Mouse (Mus musculus) thymus, postnatal 25 days (tissue): ENCODE measurements at regions not wholly inside any gene's neighbourhood (a gene's known extent, or its start where the extent isn't known, plus 50 kb on each side); places are given as distances from the start of the nearest gene placed in this dataset.

Source experiments
- DNase-seq: peaks from one replicate; pipeline ENCODE4 v3.0.0; 2022

DNA sequence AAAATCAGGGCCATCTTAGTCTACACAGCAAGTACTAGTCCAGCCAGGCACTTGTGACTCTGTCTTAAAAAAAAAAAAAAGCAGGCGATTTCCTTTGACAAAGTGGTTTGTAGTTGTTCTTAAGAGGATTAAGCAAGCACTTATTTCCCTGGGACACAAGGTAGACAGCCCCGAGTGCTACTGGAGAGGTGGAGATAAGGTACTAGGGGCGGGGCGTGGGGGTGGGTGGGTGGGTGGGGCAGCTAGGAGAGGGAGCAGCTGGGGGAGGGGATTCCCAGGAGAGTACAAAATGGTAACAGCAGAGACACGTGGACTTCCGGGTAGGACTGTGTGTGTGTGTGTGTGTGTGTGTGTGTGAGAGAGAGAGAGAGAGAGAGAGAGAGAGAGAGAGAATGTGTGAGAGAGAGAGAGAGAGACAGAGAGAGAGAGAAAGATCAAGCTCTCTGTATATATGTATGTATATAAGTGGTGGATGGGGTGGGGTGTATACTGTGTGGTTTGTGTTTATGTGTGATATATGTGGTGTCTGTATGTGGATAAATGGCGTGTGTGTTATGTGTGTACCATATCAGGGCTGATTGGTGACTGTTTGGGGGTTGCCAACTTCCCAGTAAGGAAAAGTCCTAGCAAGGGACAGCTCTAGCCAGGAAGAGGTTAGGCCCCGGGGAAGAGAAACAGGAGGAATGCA is 72.1 kb upstream of the Tle3 start:
- no peak for DNase-seq

GRCm38 (mm10) chr9:61301070-61301469 is 71.1 kb upstream of the Tle3 start:
- DNase-seq: no peak

DNA sequence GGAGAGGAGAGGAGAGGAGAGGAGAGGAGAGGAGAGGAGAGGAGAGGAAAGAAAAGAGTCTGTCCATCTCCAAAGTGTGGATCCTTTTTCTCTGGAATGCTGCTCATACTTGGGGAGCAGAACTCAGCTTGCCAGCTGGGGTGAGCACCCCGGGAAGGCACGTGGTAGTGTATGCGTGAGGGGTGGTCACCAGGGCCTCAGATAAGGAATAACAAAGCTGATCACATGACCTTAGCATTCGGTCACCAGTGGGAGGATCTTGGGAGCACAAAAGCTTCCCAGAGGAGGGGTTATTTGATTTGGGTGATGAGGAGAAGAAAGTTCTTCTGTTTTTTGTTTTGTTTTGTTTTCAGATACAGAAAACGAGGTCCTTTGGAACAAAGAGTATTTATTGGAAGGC is 69.4 kb upstream of the Tle3 start:
- no peak for DNase-seq

GRCm38 (mm10) chr9:61306306-61306705 is 65.9 kb upstream of the Tle3 start:
- no peak for DNase-seq

GRCm38 (mm10) chr9:61309096-61309495 is 63.1 kb upstream of the Tle3 start:
- DNase-seq: no peak

- no peak for DNase-seq
Measured at GRCm38 (mm10) chr9:61309768-61310493, 62.2 kb upstream of the Tle3 start.

GRCm38 (mm10) chr9:61310574-61310973 is 61.6 kb upstream of the Tle3 start:
- no peak for DNase-seq

GRCm38 (mm10) chr9:61311604-61312003 is 60.6 kb upstream of the Tle3 start:
- DNase-seq: no peak

DNA sequence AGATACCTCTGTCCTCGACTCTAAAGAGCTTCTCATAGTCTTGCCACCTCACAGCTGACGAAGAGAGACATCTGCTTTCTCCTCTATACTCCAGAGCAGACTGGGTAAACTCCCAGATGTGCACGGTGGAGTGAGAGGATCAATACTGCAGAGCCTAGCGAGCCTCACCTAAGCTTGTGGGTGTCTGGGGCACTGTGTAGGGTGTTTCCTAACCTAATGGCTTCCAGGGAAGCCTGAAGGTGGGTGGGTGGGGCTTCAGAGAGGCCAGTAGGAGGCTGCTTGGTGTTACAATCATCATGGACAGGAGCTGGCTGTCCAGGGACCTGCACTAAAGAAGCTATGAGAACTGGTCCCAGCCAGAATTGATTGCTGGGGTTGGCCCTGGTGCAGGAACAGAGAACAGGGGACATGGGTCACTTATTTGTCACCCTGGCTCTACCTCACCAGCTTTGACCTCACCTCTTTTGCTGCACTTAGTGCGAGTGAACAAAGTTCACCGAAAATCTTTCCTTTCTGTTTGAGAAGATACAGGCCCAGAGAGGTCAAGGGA is 57.5 kb upstream of the Tle3 start:
- no peak for DNase-seq

DNA sequence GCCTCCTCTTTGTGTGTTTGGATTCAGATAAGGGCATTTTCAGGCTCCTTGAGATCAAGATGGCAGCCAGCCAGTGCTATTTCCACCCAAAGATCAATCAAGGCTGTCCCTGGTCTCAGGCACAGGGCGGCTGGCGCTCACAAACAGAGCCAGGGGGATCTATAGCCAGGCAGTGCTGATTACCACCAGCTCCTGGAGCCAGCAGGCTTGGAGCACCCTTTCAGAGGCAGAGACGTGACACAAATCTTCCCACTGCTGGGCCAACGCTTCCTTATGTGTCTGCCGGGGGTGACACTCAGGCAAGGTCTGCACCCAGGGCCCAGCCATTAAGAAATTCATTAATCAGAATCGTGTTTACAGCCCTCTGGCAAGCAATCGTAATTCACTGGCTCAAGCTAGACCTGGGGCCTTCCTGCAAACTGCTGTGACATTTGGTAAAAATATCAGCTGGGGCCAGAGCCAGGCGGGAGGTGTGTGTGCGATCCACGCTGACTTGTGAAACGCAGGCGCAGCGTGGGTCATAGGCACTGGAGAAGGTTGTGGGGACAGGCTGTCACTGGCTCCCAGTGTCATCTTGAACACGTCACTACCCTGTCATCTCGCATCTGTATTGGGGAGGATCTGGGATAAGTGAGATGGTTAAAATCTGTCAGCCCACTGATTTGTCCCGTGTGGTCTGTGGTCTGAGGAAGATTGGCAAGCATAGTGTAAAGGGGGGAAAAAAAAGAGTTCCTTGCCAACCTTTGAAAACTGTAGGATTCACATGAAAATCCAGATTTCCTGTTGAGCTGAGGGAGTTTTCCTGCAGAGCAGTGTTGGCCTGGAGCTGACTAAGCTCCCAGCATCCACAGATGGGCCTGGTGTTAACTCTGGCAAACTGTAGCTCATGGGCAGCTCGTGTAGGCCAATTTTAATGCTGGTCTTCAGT is 56.5 kb upstream of the Tle3 start:
- DNase-seq: no peak

DNA sequence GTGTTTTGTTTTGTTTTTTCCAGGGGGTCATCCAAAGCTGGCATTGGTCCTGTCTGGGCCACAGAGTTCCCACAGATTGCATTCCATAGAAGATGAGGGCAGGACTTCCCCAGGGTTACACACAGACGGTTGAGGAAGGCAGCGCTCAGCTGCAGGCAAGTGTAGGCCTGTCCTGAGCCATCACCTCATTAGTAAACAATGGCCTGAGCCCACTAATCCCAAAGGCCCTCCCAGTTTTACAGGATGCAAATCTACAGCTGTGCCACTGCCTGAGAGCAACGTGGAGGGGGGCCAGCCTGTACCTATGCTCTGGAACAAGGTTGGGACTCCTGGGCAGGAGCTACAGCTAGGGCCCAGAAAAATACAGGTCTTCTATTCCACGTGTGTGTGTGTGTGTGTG is 55.7 kb upstream of the Tle3 start:
- no peak for DNase-seq

DNA sequence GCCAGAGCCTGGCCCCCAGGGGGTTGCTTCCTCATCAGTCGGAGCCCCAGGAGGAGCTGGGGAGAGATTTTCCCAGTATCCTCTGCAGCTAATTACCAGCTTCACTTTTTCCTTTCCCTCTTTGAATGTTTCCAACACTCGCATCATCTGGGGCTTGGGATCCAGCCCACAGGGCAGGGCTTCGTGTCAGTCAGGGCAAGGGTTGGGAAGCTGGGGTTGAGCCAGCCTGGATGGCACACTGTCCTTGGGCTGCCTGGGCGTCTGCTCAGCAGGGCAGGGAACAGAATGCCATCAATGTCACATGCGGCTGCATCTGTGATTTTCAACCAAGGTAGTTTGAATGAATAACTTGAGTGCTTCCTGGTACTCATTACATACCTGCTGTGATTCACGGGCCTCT is 52.4 kb upstream of the Tle3 start:
- DNase-seq: no peak

DNA sequence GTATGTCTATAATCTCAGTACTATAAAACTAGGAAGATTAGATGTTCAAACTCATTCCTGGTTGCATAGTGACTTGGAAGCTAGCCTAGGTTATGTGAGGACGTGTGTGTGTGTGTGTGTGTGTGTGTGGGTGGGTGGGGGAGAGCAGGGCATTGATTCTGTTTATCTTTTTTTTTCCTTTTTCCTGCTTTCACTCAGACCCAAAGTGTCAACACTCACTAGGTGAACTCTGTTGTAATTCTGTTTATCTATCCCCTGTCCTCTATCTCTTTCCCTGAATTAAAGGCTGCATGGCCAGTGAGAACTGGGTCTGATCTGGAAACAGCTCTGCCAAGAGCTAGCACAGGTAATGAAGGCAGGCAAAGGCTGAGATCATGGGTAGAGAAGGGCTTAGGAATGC is 50.9 kb upstream of the Tle3 start:
- DNase-seq: no peak

GRCm38 (mm10) chr9:61321825-61322224 is 50.3 kb upstream of the Tle3 start:
- DNase-seq: no peak

DNA sequence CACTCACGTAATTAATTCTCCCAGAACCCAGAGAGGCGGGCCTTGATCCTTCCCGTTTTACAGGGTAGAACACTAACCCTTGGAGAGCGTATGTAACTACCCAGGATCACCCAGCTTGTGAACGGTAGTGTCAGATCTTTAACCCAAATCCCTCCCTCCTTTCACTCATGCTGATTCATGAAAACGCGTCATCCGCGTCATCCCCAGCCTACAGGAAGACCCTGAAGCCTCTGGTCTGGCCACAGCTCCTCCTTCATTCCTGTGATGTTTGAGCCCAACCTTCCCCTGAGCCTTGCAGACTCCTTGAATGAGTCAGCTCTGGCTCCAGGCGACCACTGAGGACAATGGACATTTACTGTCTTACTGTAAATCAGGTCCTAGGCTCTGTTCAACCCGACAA is 49.8 kb upstream of the Tle3 start:
- DNase-seq: peak; percentile 40
